8 mouse cellular contexts compared by ENCODE assay signal in the genomic region with DNA sequence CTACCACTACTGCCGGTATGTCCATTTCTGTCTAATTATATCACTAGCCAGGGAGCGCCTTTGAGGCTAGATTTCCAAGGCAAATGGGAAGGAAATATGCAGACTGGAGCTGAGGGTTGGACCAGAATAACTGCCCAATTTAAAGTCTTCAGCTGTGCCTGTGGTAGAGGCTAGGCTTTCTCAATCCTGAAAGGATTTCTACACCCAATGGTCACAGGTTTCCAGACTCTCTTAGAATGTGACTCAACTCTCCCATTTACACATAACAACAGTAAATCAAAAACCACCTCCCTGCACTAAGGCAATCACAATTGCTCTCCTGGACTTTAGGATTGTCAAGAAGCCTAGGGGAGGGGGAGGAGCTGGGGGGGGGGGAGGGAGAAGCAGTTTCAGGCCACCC. TPM values are rescaled to one million over a fixed set of nuclear protein-coding genes. Genes with fewer than 3 reads are reported as not detected.
A peak's percentile ranks its signal among the peaks of the same experiment; 100 is the strongest.
DNase-seq lines count a peak whose midpoint lies in the region; ATAC-seq and TF ChIP-seq lines count a peak whose summit lies in the region.

No protein-coding gene starts in this region.

- peaks cover 12% of the 10 kb centered on the region for H3K79me2 ChIP-seq in C2C12 (ENCODE audit: control insufficient read depth, insufficient read depth)

- no peak overlapping the region for H3K27ac ChIP-seq in brown adipose tissue, adult 24 weeks (replicated peaks; ENCODE audit: low read depth, low read length)
- H3K27ac ChIP-seq in heart, embryonic 16.5 days (ENCODE audit: low read length), result peak overlapping the region; percentile 91
- H3K27ac ChIP-seq in liver, embryonic 11.5 days (ENCODE audit: low read depth, low read length), result no peak overlapping the region
- peak overlapping the region; percentile 98; the same call in 1 of the 2 replicates for H3K27ac ChIP-seq in olfactory bulb, adult 2 months (ENCODE audit: insufficient read depth, low read depth, low read length)

- 18% methylated on average over 2 of the region's 2 CpGs for WGBS in heart, embryonic 16.5 days
- 79% methylated on average over 2 of the region's 2 CpGs for WGBS in liver, embryonic 11.5 days
- WGBS in olfactory bulb, adult 2 months, result 28% methylated on average over 2 of the region's 2 CpGs

- H3K79me3 ChIP-seq in C2C12 (ENCODE audit: low read depth), result peaks cover 5% of the 10 kb centered on the region

- TF ChIP-seq POLR2A in olfactory bulb, adult 2 months (IDR thresholded peaks at IDR 0.05; ENCODE audit: insufficient read depth, low read depth, low read length), result no peak

- ATAC-seq in heart, embryonic 16.5 days (replicated peaks; ENCODE audit: extremely low read depth, insufficient read depth, low FRiP score), result 0 out of 2 replicates have a peak, but pooled peaks have one; percentile 1
- no peak for ATAC-seq in liver, embryonic 11.5 days (replicated peaks; ENCODE audit: low FRiP score)

- H3K36me3 ChIP-seq in C2C12 (ENCODE audit: control insufficient read depth, insufficient read depth), result no peaks in the 10 kb centered on the region
- no peaks in the 10 kb centered on the region for H3K36me3 ChIP-seq in heart, embryonic 16.5 days (ENCODE audit: control insufficient read depth, insufficient read depth)
- H3K36me3 ChIP-seq in liver, embryonic 11.5 days (ENCODE audit: control insufficient read depth, insufficient read depth, low read length), result no peaks in the 10 kb centered on the region

- H3K9ac ChIP-seq in heart, embryonic 16.5 days (ENCODE audit: low read length), result peak overlapping the region; percentile 87
- H3K9ac ChIP-seq in liver, embryonic 11.5 days (ENCODE audit: low read depth, low read length), result peak overlapping the region; percentile 67; the same call in 1 of the 2 replicates

- H3K9me3 ChIP-seq in heart, embryonic 16.5 days (replicated peaks; ENCODE audit: control insufficient read depth, low read length), result no peaks in the 10 kb centered on the region
- no peaks in the 10 kb centered on the region for H3K9me3 ChIP-seq in liver, embryonic 11.5 days (ENCODE audit: control insufficient read depth, low read length)

- H3K4me2 ChIP-seq in heart, embryonic 16.5 days (ENCODE audit: low read depth, low read length), result peak overlapping the region; percentile 76
- peak overlapping the region; percentile 81 for H3K4me2 ChIP-seq in liver, embryonic 11.5 days

- no peaks in the 10 kb centered on the region for H3K4me1 ChIP-seq in brown adipose tissue, adult 24 weeks (ENCODE audit: control insufficient read depth, insufficient read depth, insufficient read length, low read length)
- peaks cover 20% of the 10 kb centered on the region for H3K4me1 ChIP-seq in heart, embryonic 16.5 days (ENCODE audit: control insufficient read depth, insufficient read depth, low read length)
- no peaks in the 10 kb centered on the region for H3K4me1 ChIP-seq in liver, embryonic 11.5 days (replicated peaks; ENCODE audit: control insufficient read depth, insufficient read depth, low read length)
- no peaks in the 10 kb centered on the region; the same call in 1 of the 2 replicates for H3K4me1 ChIP-seq in olfactory bulb, adult 2 months (ENCODE audit: control insufficient read depth, insufficient read depth, low read length)

- peak overlapping the region; percentile 49 for H3K4me3 ChIP-seq in C2C12 (ENCODE audit: insufficient read depth, poor library complexity, severe bottlenecking)
- peak overlapping the region; percentile 91 for H3K4me3 ChIP-seq in brown adipose tissue, adult 24 weeks (ENCODE audit: insufficient read depth, low read depth, low read length)
- peak overlapping the region; percentile 82 for H3K4me3 ChIP-seq in heart, embryonic 16.5 days (ENCODE audit: low read length)
- peak overlapping the region; percentile 61 for H3K4me3 ChIP-seq in liver, embryonic 11.5 days (ENCODE audit: low read depth, low read length)
- H3K4me3 ChIP-seq in olfactory bulb, adult 2 months (ENCODE audit: insufficient read depth, low read depth, low read length), result peak overlapping the region; percentile 99

- TF ChIP-seq CTCF in C2C12 (IDR thresholded peaks at IDR 0.05; ENCODE audit: control insufficient read depth, insufficient read depth, insufficient read length), result no peak
- TF ChIP-seq CTCF in olfactory bulb, adult 2 months (IDR thresholded peaks at IDR 0.05; ENCODE audit: insufficient read depth, low read depth, low read length), result no peak

- no peaks in the 10 kb centered on the region for H3K27me3 ChIP-seq in C2C12 (ENCODE audit: control insufficient read depth, insufficient read depth, insufficient read length)
- no peaks in the 10 kb centered on the region for H3K27me3 ChIP-seq in heart, embryonic 16.5 days (ENCODE audit: control insufficient read depth, insufficient read depth, low read length)
- H3K27me3 ChIP-seq in liver, embryonic 11.5 days (replicated peaks; ENCODE audit: control insufficient read depth, insufficient read depth, low read length), result no peaks in the 10 kb centered on the region

- DNase-seq in liver, embryonic 11.5 days (ENCODE audit: low spot score), result no peak
- no peak for DNase-seq in left cerebral cortex, adult 9 months (ENCODE audit: low spot score in 2 of 2)
- DNase-seq in gastrocnemius, adult 18-20 months (ENCODE audit: low spot score), result no peak
- no peak for DNase-seq in spleen, adult 12 weeks (ENCODE audit: low spot score)

- no peak overlapping the region for H3ac ChIP-seq in C2C12 (ENCODE audit: control insufficient read depth, insufficient read length, low read depth)

TF ChIP-seq in C2C12, 6 proteins besides CTCF, POLR2A, EP300 and RAD21:
- TF ChIP-seq USF1 (IDR thresholded peaks at IDR 0.05; ENCODE audit: low read depth) (no peak), CEBPB (IDR thresholded peaks at IDR 0.05; ENCODE audit: low read depth) (peak; percentile 30)

RNA-seq across cellular contexts. Expression of gene Snx7, which starts 0.6 kb away (rescaled TPM):
- polyA plus RNA-seq in C2C12 (2012; fragmentation: generic; extraction: Trizol), result 22.7 TPM
- 15.1 and 20.3 TPM in 2 replicates for polyA plus RNA-seq in brown adipose tissue, adult 24 weeks (2012; ENCODE audit: insufficient read depth, insufficient read length, missing spikeins)
- 39.5 and 40.2 TPM in 2 replicates for polyA plus RNA-seq in heart, embryonic 16.5 days (2015; fragmentation: Nextera tagmentation; extraction: Ambion mirVana)
- polyA plus RNA-seq in liver, embryonic 11.5 days (2014; fragmentation: Nextera tagmentation; extraction: Ambion mirVana), result 21.6 and 24.5 TPM in 2 replicates
- polyA plus RNA-seq in olfactory bulb, adult 2 months (2012; ENCODE audit: insufficient read depth, insufficient read length, low replicate concordance, missing spikeins), result not detected in 2 replicates
- total RNA-seq in gastrocnemius, adult 18-20 months (2021), result 1 to 10 TPM; 1.8 to 2.7 TPM

Comparison
In these comparisons a context has a peak if more than half of its experiments do, and no peak if none do; other contexts are left out.
1. H3K4me3 ChIP-seq: peak in every context shown above with its lines; median percentile 99 in olfactory bulb, adult 2 months; 91 in brown adipose tissue, adult 24 weeks; 82 in heart, embryonic 16.5 days; 61 in liver, embryonic 11.5 days; 49 in C2C12.
2. H3K27ac ChIP-seq: peak in heart, embryonic 16.5 days (single experiment) and olfactory bulb, adult 2 months (single experiment); none in brown adipose tissue, adult 24 weeks (single experiment) and liver, embryonic 11.5 days (single experiment).
3. RNA of gene Snx7, which starts 0.6 kb away (polyA plus RNA-seq): 39.5 to 40.2 TPM in heart, embryonic 16.5 days, 22.7 TPM in C2C12 (single experiment), 21.6 to 24.5 TPM in liver, embryonic 11.5 days and 15.1 to 20.3 TPM in brown adipose tissue, adult 24 weeks; not detected in olfactory bulb, adult 2 months; every median in the first group is over 10 times any median in the second.